Mouse (Mus musculus): ENCODE measurements around the gene Cd247. TPM values are rescaled to one million over a fixed set of nuclear protein-coding genes. Genes with fewer than 3 reads are reported as not detected.
"Not testable (repeated sequence)": the region's sequence is repeated elsewhere in the genome, so short reads cannot be mapped to it uniquely, and the experiment has no call there.

The Cd247 gene
- polyA plus RNA-seq (2012; rRNA removed), result 3.6 and 4.4 TPM in 2 replicates

- DNase-seq (ENCODE audit: low read depth), result no peak
These were observed at the start of gene Cd247 for GRCm38 (mm10) chr1:165788511-165788910. Gene Cd247, plus strand, starts transcription at chr1:165788681.

DNA sequence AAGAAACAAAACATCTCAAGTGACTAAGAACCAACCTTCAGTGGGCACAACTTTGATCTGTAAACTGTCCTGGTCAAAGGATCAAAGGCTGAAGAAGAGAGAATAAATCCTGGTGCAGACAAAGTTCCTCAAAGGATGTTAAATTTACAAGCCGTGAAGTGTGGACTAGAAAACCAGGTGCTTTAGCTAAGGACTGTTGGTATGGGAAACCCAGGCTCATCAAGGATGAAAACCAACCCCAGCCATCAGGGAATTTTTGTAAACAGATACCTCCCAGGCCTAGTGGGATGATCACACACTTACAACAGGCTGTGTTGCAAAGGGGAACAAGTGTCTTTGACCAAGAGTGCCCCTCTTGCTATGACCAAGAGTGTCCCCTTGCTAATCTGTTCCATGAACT, 49.5 kb upstream of the Cd247 start:
- no peak for DNase-seq (ENCODE audit: low read depth)

DNA sequence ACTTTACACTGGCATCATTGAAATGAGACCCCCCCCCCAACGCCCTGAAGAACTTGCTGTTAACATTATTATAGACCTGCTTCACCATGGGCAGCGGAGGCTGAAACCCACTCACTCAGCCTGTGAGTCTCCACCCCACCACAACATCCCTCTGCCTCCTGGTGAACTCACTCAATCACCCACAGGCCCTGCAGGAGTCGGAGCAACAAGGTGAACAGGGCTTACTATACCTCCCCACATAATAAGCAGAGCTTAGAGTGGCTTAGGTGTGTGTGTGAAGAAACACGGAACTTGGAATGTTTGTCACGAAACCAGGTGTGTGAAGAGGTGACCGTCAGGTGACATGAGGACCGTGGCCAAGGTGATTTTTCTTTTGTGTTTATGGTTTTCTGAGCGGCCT, 46.5 kb upstream of the Cd247 start:
- DNase-seq (ENCODE audit: low read depth), result no peak

GRCm38 (mm10) chr1:165748053-165748452, 40.4 kb upstream of the Cd247 start:
- DNase-seq (ENCODE audit: low read depth), result no peak

- no peak for DNase-seq (ENCODE audit: low read depth)
These were observed 37.3 kb upstream of the Cd247 start for GRCm38 (mm10) chr1:165751142-165751541.

- DNase-seq (ENCODE audit: low read depth), result no peak
These were observed 36.6 kb upstream of the Cd247 start for GRCm38 (mm10) chr1:165751838-165752237.

GRCm38 (mm10) chr1:165754205-165754604, 34.3 kb upstream of the Cd247 start:
- DNase-seq (ENCODE audit: low read depth), result no peak

DNA sequence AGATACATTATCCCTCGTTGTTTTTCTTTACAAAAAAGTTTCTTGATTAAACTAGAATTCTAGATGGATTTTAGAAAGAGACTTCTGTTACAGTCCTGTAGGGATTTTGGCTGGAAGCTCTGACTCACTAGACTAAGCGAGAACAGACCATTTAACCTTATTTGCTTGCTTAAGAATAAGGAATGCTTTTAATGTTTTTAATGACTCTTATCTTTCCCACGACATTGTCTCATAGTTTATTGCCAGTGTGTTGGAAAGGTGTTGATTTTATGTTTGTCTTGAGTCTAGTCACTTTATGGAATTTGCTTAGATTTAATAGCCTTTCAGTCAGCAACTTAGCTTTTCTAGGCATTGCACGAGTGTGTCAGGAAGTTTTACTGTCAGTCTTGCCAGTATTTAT, 33.3 kb upstream of the Cd247 start:
- no peak for DNase-seq (ENCODE audit: low read depth)

DNA sequence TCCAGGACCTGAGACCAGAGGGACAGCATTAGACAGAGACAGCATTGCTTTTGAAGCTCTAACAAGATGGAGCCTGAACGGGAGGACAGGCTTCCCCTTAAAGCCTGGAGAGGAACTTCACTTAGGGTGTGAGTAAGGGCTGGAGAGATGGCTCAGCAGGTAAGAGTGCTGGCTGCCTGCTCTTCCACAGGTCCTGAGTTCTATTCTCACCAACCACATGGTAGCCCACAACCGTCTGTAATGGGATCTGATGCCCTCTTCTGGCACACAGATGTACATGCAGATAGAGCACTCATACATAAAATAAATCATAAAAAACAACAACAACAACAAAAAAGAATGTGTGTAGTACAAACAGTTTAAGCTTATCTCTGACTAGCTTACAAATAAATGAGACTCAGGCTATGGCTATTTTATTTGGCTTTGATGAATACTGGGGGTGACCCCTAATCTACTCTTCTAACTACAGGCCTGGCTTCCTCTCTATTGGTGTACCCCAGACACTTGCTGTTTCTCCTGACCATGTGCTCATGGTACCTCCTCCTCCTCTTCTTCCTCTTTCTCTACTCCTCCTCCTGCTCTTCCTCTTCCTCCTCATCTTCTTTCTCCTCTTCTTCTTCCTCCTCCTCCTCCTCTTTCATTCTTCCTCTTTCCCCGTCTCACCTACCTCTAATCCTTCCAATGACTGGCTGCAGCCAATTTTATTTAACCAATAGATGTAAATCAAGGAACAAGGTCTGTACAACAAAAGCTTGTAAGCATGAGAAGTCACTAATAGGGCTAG, 26.8 kb upstream of the Cd247 start:
- DNase-seq (ENCODE audit: low read depth), result no peak

DNA sequence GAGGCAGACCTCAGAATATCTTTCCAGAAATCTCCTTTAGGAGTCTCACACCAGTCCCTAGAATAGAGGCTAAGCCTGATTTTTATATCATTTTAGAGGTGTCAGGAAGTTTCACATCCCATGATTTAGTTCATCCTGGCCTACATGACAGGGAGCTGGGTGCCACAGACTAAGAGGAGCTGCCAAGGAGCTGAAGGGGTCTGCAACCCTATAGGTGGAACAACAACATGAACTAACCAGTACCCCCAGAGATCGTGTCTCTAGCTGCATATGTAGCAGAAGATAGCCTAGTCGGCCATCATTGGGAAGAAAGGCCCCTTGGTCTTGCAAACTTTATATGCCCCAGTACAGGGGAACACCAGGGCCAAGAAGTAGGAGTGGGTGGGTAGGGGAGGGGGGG, 26.0 kb upstream of the Cd247 start:
- not testable (repeated sequence) for DNase-seq (ENCODE audit: low read depth)

- DNase-seq (ENCODE audit: low read depth), result no peak
These were observed 25.4 kb upstream of the Cd247 start for GRCm38 (mm10) chr1:165762914-165763634.

DNA sequence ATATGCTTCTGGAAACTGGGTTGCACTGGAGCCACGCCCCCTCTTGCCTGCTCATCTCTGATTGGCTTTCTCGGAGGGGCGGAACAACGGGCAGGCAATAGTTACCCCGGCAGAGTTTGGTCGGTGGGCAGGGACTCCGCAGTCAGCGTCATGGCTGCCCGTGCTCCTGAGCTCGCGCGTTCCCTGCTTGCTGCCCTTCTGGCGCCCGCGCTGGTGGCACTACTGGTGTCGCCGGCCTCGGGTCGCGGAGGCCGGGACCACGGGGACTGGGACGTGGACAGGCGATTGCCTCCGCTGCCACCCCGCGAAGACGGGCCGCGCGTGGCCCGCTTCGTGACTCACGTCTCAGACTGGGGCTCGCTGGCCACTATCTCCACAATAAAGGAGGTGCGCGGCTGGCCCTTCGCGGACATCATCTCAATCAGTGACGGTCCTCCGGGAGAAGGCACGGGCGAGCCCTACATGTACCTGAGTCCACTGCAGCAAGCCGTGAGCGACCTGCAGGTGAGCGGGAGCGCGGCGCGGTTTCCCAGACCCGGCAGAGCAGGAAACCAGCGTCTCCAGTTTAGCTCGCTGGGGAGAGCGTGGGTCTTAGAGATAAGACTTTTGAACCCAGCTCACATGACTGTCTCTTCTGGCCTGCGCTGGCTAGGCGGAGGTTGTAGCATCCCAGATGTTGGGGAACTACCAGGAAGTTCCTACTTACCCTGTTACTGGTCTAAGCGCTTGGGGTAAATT, 24.7 kb upstream of the Cd247 start, which contains the start of gene Creg1:
Creg1 (plus strand) TSS at position 112 of the 738 bp plus-strand sequence.
- DNase-seq (ENCODE audit: low read depth), result no peak

DNA sequence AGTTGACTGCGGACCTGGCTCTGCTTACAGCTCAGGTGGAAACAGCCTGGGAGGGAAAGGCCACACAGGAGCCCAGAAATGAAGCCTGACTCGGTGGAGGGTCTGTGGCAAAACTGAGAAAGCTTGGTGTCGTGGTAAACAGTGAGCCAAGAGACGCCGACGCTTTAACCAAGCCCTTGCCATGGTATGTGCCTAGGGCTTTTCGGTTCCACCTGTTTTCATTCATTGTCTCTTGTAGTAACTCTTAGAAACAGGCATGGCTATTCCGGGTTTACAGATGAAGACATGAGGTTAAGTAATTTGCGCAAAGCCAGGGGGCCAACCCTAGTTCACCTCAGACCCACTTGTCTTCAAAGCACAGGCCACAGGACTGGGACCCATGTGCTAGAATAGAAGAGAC, 23.9 kb upstream of the Cd247 start:
- no peak for DNase-seq (ENCODE audit: low read depth)

GRCm38 (mm10) chr1:165765041-165765440, 23.4 kb upstream of the Cd247 start:
- DNase-seq (ENCODE audit: low read depth), result no peak

- DNase-seq (ENCODE audit: low read depth), result no peak
These were observed 22.7 kb upstream of the Cd247 start for GRCm38 (mm10) chr1:165765651-165766294.

- no peak for DNase-seq (ENCODE audit: low read depth)
These were observed 22.1 kb upstream of the Cd247 start for GRCm38 (mm10) chr1:165766295-165766890.

DNA sequence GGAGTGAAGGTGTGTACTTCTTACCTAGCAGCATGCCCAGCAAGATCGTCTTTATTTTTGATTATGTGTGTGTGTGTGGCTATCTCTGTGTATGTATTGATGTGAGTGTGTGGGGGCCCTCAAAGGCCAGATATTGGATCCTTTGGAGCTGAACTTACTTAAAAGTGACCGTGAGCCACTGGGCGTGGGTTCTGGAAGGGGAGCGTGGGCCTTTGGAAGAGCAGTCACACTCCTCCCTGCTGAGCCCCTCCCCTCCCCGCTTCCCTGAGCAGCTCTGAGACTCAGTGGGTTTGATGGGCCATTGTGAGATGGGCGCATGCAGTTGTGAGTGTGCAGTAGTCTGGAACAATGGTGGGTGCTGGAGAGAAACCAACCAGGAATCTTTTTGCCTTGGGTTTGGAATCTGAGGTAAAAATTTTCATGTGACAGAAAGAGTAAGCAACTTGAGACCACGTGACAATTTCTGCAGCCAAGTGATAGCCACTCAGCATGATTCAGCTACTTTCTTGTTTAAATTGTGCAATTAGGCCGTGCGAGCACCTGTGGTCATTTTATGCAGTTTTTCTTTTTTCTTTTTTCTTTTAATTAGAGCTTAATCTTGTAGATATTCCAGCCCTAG, 19.5 kb upstream of the Cd247 start:
- DNase-seq (ENCODE audit: low read depth), result no peak

- no peak for DNase-seq (ENCODE audit: low read depth)
These were observed 18.2 kb upstream of the Cd247 start for GRCm38 (mm10) chr1:165770181-165770759.

DNA sequence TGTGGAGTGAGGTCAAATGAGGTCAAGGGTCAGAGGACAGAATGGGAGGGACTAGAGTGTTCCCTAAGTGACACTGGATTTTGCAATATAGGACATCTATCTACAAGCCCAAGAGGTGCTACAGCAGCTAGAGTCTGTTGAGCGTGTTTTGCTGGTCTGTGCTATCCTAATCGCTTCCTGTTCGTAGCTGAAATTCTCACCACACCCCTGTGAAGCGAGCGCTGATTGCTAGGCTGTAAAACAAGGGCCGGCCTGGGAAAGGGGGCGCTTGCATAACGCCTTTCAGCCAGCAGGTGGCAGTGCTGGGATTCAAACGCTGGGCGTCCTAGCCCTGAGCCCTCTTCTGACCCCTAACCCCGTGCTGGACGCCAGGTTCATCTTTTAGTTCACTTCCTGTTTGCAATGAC, 17.0 kb upstream of the Cd247 start:
- DNase-seq (ENCODE audit: low read depth), result no peak

DNA sequence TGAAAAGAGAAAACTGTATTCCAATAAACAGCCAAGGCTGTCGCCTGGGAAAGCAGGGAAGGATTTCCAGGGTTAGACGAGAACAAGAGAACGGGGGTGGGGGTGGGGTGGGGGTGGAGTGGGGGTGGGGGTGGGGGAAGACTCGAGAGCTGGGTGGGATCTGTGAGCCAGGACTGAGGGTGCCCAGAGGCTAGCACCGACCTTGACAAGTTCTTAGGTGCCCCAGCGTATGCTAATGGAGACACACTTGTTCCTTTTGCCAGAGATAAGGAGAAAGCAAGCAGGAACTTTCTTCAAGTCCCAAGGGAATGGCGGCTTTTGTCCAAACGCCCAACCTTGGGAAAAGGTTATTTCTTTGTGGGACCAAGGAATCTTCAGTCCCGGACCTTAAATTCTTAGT, 16.5 kb upstream of the Cd247 start:
- DNase-seq (ENCODE audit: low read depth), result no peak
